In the genomic region with DNA sequence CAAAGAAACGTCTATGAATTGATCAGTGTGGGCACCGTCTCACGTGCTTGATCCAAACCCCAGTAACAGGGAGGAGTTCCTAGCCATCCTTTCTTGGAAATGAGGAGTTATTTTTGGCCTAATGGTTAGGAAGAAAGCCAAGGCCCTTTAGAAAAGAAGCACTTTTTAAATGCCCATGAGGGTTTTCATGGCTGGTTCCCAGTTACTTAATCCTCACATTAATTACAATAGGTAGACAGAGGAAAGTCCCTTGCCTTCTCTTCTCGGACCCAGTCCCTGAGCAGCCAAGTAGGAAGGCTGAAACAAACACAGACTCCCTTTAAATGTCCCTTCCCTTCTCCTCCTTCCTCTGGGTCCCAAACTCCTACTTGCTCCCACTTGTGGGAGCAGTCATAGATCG, we compare ENCODE assay signal across 17 mouse cellular contexts.
"Had no signal": no experiment of that assay in that cellular context is flagged by ENCODE, and none has a peak within 500 bp of the region (broad histone marks: within the 10 kb centered on the region; RNA-seq: fewer than 3 reads in every experiment).

No protein-coding gene starts in this region.

- H3K27me3 ChIP-seq: liver, embryonic 12.5 days; megakaryocyte, embryonic 14.5 days; midbrain, embryonic 15.5 days; neural tube, embryonic 13.5 days had no signal

- H3K4me2 ChIP-seq: liver, embryonic 12.5 days; lung, embryonic 14.5 days; midbrain, embryonic 11.5 days; midbrain, embryonic 15.5 days; neural tube, embryonic 13.5 days had no signal

- H3K9me3 ChIP-seq: liver, embryonic 12.5 days; midbrain, embryonic 15.5 days; neural tube, embryonic 13.5 days had no signal

- ATAC-seq: midbrain, embryonic 15.5 days had no signal

- H3K4me1 ChIP-seq: megakaryocyte, embryonic 14.5 days; midbrain, embryonic 15.5 days had no signal

- H3K4me3 ChIP-seq: layer of hippocampus, adult 2 months; liver, embryonic 12.5 days; megakaryocyte, embryonic 14.5 days; midbrain, embryonic 15.5 days; neural tube, embryonic 13.5 days had no signal

- H3K9ac ChIP-seq: liver, embryonic 12.5 days; lung, embryonic 14.5 days; midbrain, embryonic 15.5 days; neural tube, embryonic 13.5 days had no signal

- DNase-seq: kidney, postnatal 10 days; kidney, postnatal 4 days; left cerebral cortex, postnatal 4 days; lung, embryonic 14.5 days; lung, postnatal 10 days; retina, postnatal 1 day; right cerebral cortex, postnatal 4 days; spleen, adult 18-20 months; thymus, adult 2 months; thymus, postnatal 25 days had no signal

- H3K27ac ChIP-seq: layer of hippocampus, adult 2 months; liver, embryonic 12.5 days; macrophage; midbrain, embryonic 15.5 days; neural tube, embryonic 13.5 days had no signal
